Mouse (Mus musculus) spleen, postnatal 36 days (tissue): ENCODE results near the gene Kif23.

Source experiments
- DNase-seq, 2 experiments: peaks; one replicate each; pipeline ENCODE4 v3.0.0; 2022; ENCODE audit warnings: low spot score in 2 of 2, mixed read lengths in 1 of 2

Gene Kif23

GRCm38 (mm10) chr9:61906912-61907311 is 39.7 kb downstream of the Kif23 start:
- DNase-seq: peak; percentile 41 to 48

- no peak for DNase-seq
Measured at GRCm38 (mm10) chr9:61905576-61905975, 41.0 kb downstream of the Kif23 start.

DNA sequence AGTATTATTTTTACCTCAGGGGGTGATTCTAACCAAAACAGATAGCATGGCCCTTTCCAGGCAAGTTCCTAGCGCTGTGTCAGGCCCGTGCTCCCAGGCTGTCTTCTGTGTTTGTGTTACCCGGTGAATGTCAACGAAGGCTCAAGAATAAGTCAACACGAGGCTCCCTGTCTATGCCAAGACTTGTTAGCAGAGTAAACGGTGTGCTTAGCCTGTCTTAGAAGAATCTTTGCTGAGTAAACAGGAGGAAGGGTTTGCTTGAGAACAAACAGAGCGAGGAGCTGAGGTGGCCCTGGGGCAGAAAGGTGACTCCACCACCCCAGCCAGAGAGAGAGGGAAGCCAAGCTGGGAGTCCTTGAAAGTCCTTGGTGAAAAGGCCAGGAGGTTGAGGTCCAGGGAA is 42.4 kb downstream of the Kif23 start:
- no peak for DNase-seq

DNA sequence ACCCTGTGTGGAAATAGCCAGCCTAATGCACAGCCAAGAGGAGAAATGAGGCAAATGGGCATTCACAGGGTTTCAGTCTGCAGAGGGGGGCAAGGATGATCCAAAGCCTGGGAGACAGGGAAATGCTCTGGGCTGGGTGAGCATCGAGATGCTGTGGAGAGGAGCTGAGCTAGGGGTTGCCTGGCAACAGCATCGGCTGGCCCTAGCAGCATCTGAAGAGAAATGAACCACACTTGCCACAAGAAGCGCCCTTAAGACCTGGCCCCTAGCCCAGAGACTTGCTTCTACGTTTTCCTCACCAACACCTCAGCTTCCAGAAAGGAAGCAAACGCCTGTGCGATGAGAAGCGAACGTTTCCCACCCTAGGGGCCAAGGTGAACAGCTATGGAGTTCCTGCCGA is 44.1 kb downstream of the Kif23 start:
- no peak for DNase-seq

GRCm38 (mm10) chr9:61901574-61901973 is 45.0 kb downstream of the Kif23 start:
- DNase-seq: peak in 1 of 2 experiments; percentile 17

- DNase-seq: peak; percentile 57
Measured at GRCm38 (mm10) chr9:61899804-61900203, 46.8 kb downstream of the Kif23 start.

DNA sequence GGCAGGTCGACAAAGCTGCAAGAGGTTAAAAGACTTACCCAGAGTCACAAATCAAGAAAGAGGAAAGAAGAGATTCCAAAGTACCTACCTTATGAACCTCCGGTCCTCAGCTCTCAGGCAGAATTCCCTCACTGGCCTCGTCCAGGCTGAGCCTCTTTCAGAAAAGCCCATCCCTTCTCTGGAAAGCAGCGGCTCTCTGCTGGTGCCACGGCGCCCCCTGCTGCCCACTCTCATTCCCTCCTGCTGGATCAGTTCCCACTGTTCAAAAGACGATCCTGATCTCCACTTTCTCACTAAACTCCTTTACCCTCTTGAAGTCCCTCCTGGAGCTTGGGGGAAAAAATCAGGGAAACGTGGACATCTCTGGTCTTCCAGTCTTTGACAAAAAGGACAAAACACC is 48.2 kb downstream of the Kif23 start:
- peak; percentile 47 to 53 for DNase-seq

GRCm38 (mm10) chr9:61895014-61895413 is 51.6 kb downstream of the Kif23 start:
- DNase-seq: no peak

- DNase-seq: no peak
Measured at GRCm38 (mm10) chr9:61889855-61890254, 56.7 kb downstream of the Kif23 start.

DNA sequence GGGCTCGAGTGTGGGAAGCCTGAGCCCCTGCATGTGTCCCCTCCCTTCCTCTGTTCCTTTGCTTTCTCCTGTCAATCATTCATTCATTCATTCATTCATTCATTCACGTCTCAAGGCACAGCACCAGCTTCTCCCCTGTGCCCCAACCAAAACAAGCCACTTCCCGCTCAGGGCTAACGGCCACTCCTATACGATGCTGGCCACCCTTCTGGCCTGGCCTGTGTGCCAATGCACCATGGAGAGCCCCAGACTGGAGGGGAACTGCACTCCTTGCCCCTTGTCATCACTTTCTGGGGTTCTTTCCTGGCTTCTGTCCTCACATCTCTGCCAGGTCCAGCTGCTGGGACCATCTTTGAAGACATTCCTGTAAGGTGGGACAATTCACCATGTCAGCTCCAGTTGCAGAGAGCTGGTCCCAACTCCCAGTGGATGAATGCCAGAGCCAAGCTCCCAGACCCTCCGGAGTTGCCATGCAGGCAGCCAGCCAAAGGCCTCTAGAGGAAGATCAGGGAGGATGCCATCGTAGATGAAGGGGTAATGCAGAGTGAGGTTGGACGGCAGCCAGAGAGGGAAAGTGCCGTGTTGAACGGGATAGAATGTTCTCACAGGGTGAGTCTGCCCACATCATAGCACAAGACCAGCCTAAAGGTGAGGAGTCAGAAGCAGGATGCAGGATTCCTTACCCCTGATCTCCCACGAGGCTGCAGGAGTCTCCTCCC is 58.8 kb downstream of the Kif23 start:
- no peak for DNase-seq

- no peak for DNase-seq
Measured at GRCm38 (mm10) chr9:61885964-61886363, 60.6 kb downstream of the Kif23 start.

- DNase-seq: no peak
Measured at GRCm38 (mm10) chr9:61884936-61885335, 61.6 kb downstream of the Kif23 start.

DNA sequence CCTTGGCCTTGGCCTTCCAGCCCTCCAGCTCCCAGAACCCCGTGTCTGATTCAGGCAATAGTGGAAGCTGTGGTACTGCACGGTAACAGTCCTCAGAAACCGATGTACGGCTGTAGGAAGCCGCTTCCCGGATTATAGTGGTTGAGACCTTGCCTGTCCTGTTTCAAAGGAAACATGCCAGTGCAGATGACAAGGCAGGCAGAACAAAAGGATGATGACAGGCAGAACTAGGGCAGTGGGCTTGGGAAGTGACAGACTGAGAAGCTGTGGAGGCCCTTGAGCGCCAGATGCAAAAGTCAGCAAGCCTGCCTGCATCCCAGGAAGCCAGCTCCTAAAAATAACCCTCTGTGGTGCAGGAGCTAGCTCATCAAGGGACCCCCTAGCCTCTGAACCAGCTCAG is 62.2 kb downstream of the Kif23 start:
- DNase-seq: no peak

DNA sequence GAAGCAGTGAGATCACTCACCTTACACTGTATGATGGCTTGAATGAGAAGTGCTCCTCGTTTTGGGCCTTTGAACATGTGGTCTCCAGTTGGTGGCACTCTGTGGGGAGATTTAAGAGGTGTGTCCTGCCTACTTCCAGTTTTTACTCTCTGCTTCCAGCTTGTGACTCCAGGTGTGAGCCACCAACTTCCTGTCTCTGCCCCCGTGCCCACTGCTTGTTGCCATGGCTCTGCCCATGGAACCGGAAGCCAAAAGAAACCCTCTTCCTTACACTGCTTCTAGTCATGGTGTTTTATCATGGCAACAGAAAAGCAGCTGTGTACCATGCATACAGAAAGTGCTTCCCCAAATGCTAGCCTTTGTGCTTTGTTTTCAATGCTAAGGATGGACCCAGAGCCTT is 64.4 kb downstream of the Kif23 start:
- DNase-seq: no peak

GRCm38 (mm10) chr9:61878889-61879288 is 67.7 kb downstream of the Kif23 start:
- peak in 1 of 2 experiments; percentile 35 for DNase-seq

DNA sequence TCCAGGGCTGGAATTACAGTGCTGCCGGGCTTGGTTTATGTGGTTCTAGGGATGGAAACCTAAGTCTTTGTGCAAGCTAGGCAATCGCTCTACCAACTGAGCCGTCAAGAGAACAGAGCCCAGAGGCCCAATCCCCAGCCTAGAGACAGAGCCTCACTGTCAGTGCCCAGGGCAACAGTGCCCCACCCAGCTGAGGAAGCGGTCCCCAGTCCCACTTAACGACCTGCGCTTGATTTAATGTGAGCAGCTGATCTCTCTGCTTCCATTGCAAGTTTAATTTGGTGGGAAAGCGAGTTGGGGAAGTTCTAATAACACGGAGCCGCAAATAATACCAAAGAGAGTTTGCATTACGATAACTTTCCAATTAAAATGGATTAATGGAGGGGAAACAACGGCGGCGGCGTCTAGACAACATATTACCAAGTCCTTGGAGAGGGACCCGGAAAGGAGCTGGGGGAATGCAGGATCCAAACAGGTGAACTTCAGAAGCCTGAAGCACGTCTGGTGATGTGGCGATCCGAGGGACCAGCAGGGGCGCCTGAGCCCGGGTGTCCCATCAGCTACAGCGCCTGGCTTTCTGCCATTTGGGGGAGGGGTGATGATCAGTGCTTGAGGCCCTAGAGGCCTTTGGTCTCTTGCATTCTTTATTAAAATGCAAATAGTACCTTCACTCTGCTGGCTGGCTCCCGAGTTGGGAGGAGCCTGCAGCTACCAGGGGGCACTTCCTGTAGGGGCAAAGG is 69.0 kb downstream of the Kif23 start:
- no peak for DNase-seq

GRCm38 (mm10) chr9:61873325-61873724 is 73.2 kb downstream of the Kif23 start:
- DNase-seq: no peak

DNA sequence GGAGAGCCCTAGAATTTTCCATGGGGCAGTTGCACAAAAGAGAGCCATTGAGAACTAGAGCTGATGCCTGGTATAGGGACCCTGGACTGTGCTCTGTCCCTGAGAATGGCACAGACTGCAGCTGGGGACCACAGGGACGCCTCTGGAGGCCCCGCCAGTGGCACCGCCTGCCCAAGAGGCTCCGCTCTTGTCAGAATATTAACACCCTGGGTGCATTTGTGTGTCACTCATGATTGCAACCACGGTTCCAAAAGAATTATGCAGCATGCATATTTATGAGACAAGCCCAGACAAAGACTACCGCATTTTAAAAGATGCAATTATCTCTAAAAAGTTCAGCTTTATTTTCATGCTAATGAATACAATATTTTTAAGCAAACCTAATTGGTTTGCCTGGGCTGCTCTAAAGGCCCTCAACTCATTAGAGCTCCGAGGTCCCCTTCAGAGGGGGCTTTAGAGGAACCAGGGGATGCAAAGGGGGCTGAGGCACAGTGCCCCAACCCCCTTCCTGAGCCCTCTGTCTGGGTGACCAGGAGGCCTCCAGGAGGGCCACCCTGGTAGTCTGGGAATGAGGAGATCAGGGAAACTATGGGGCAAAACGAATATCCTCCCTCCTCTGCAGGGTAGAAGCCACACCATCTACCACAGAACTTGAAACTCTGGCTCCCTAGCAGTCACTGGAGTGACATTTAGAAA is 74.2 kb downstream of the Kif23 start:
- no peak for DNase-seq

GRCm38 (mm10) chr9:61871839-61872238 is 74.7 kb downstream of the Kif23 start:
- DNase-seq: no peak

DNA sequence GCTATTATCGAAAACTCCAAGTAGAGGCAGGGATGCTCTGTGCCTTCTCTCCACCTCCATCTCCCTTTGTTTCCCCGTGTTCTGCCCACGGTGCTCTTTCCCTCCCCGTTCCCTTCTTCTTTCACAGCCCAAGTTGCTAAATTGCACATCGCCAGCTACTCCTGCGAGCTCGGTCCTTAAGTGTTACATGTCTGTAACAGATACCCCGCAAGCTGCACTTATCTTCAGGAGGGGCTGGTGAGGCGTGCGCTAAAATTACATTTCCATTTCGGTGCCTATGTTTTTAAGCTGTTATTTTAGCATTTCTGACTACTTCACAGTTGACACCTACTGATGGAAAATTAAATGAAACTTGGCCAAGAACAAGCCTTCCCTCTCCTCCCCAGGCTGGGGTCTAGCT is 78.9 kb downstream of the Kif23 start:
- DNase-seq: no peak
